Mouse (Mus musculus) midbrain, embryonic 15.5 days (tissue): ENCODE data around the gene Lrrk1. TPM values are rescaled to one million over a fixed set of nuclear protein-coding genes. Genes with fewer than 3 reads are reported as not detected.

Experiments used
- ATAC-seq: fragments of 200-750 bp; cut with Nextera tagmentation; replicated peaks from 2 replicates; pipeline ENCODE4 v1.8.0; 2017; ENCODE audit warnings: moderate TSS enrichment
- H3K27ac ChIP-seq: fragments of 300-500 bp; sonication (generic); 2 replicates; pipeline ENCODE4 v1.5.1; 2015; ENCODE audit warnings: mild to moderate bottlenecking, inconsistent platforms
- H3K27me3 ChIP-seq: fragments of 300-500 bp; sonication (generic); replicated peaks from 2 replicates; pipeline ENCODE4 v1.6.1; 2015; ENCODE audit warnings: inconsistent platforms
- H3K36me3 ChIP-seq: fragments of 300-500 bp; sonication (generic); replicated peaks from 2 replicates; pipeline ENCODE4 v1.6.1; 2015; ENCODE audit warnings: inconsistent platforms
- H3K4me1 ChIP-seq: fragments of 300-500 bp; sonication (generic); 2 replicates; pipeline ENCODE4 v1.6.1; 2015; ENCODE audit warnings: inconsistent platforms
- H3K4me2 ChIP-seq: fragments of 300-500 bp; sonication (generic); 2 replicates; pipeline ENCODE4 v1.6.1; 2015; ENCODE audit warnings: inconsistent platforms, mild to moderate bottlenecking, moderate library complexity
- H3K4me3 ChIP-seq: fragments of 300-500 bp; sonication (generic); 2 replicates; pipeline ENCODE4 v1.5.1; 2015; ENCODE audit warnings: mild to moderate bottlenecking, inconsistent platforms
- H3K9ac ChIP-seq: fragments of 300-500 bp; sonication (generic); 2 replicates; pipeline ENCODE4 v1.6.1; 2015; ENCODE audit warnings: mild to moderate bottlenecking, inconsistent platforms
- H3K9me3 ChIP-seq: fragments of 300-500 bp; sonication (generic); 2 replicates; pipeline ENCODE4 v1.6.1; 2016; ENCODE audit warnings: inconsistent platforms
- WGBS: fragments of 180-500 bp; shearing (Covaris S2); methylation state at CpG from one replicate; pipeline ENCODE4 v1.1.7; 2015; ENCODE audit warnings: mixed read lengths; 5-methylcytosine and 5-hydroxymethylcytosine counted together
- polyA plus RNA-seq: library from polyadenylated mRNA; unstranded; fragments of >200 nt; fragmentation: Nextera tagmentation; extraction: Ambion mirVana; gene quantifications from 2 replicates; pipeline ENCODE4 v1.2.1, GENCODE M21; 2015

Gene Lrrk1
- polyA plus RNA-seq, 1 experiment from 2014 or later, result 3.7 TPM

GRCm38 (mm10) chr7:66404802-66405201, 16.7 kb upstream of the Lrrk1 start:
- 82% methylated on average over 4 of the region's 4 CpGs for WGBS

GRCm38 (mm10) chr7:66404141-66404540, 16.0 kb upstream of the Lrrk1 start:
- H3K27ac ChIP-seq, result no peak overlapping the region
- no peak overlapping the region for H3K4me3 ChIP-seq
- H3K4me1 ChIP-seq, result no peaks in the 10 kb centered on the region
- no peak for ATAC-seq
- H3K9me3 ChIP-seq, result no peaks in the 10 kb centered on the region
- 84% methylated on average over 10 of the region's 10 CpGs for WGBS
- H3K9ac ChIP-seq, result no peak overlapping the region
- H3K4me2 ChIP-seq, result no peak overlapping the region
- H3K27me3 ChIP-seq, result no peaks in the 10 kb centered on the region
- no peaks in the 10 kb centered on the region for H3K36me3 ChIP-seq

More at GRCm38 (mm10) chr7:66404802-66405201, 16.7 kb upstream of the Lrrk1 start:
- Histone ChIP-seq H3K36me3 (no peaks in the 10 kb centered on the region), H3K27ac (no peak overlapping the region), H3K4me3 (no peak overlapping the region), H3K4me1 (no peaks in the 10 kb centered on the region), H3K9ac (no peak overlapping the region), H3K9me3 (no peaks in the 10 kb centered on the region), H3K4me2 (no peak overlapping the region), H3K27me3 (no peaks in the 10 kb centered on the region)
- no peak for ATAC-seq

GRCm38 (mm10) chr7:66402876-66403275, 14.7 kb upstream of the Lrrk1 start:
- Histone ChIP-seq H3K27me3 (no peaks in the 10 kb centered on the region), H3K4me3 (no peak overlapping the region), H3K27ac (no peak overlapping the region), H3K9ac (no peak overlapping the region), H3K4me2 (no peak overlapping the region), H3K36me3 (no peaks in the 10 kb centered on the region), H3K9me3 (no peaks in the 10 kb centered on the region), H3K4me1 (no peaks in the 10 kb centered on the region)
- no peak for ATAC-seq
- 88% methylated on average over 5 of the region's 5 CpGs for WGBS

- WGBS, result 45% methylated on average over 8 of the region's 8 CpGs
- Histone ChIP-seq H3K4me3 (no peak overlapping the region), H3K27ac (no peak overlapping the region), H3K36me3 (no peaks in the 10 kb centered on the region), H3K4me2 (no peak overlapping the region), H3K9ac (no peak overlapping the region), H3K27me3 (no peaks in the 10 kb centered on the region), H3K9me3 (no peaks in the 10 kb centered on the region), H3K4me1 (no peaks in the 10 kb centered on the region)
- ATAC-seq, result no peak
Measured at GRCm38 (mm10) chr7:66401605-66402004, 13.5 kb upstream of the Lrrk1 start.

- 33% methylated on average over 3 of the region's 3 CpGs for WGBS
- Histone ChIP-seq H3K9ac (no peak overlapping the region), H3K4me1 (no peaks in the 10 kb centered on the region), H3K9me3 (no peaks in the 10 kb centered on the region), H3K4me2 (no peak overlapping the region), H3K27ac (no peak overlapping the region), H3K4me3 (no peak overlapping the region), H3K36me3 (no peaks in the 10 kb centered on the region), H3K27me3 (no peaks in the 10 kb centered on the region)
- ATAC-seq, result no peak
Measured at GRCm38 (mm10) chr7:66397288-66397687, 9.1 kb upstream of the Lrrk1 start.

GRCm38 (mm10) chr7:66388621-66389532, 727 bp upstream of the Lrrk1 start:
- ATAC-seq, result peak; percentile 90
- Histone ChIP-seq H3K4me2 (peak overlapping the region; percentile 99), H3K9me3 (no peaks in the 10 kb centered on the region), H3K9ac (no peak overlapping the region), H3K4me3 (peak overlapping the region; percentile 49), H3K27ac (no peak overlapping the region), H3K27me3 (peaks cover 17% of the 10 kb centered on the region; the same call in 1 of the 2 replicates), H3K4me1 (peaks cover 19% of the 10 kb centered on the region), H3K36me3 (no peaks in the 10 kb centered on the region)
- 9% methylated on average over 28 of the region's 28 CpGs for WGBS

- WGBS, result 2% methylated on average over 13 of the region's 13 CpGs
- peak overlapping the region; percentile 50; the same call in 1 of the 2 replicates for H3K9ac ChIP-seq
- no peak for ATAC-seq
Measured at GRCm38 (mm10) chr7:66387419-66387812, 734 bp downstream of the Lrrk1 start.

GRCm38 (mm10) chr7:66386411-66386810, 1.7 kb downstream of the Lrrk1 start:
- Histone ChIP-seq H3K4me1 (peaks cover 19% of the 10 kb centered on the region), H3K9ac (no peak overlapping the region), H3K9me3 (no peaks in the 10 kb centered on the region), H3K4me2 (no peak overlapping the region), H3K27ac (no peak overlapping the region), H3K4me3 (no peak overlapping the region), H3K36me3 (no peaks in the 10 kb centered on the region), H3K27me3 (peaks cover 17% of the 10 kb centered on the region; the same call in 1 of the 2 replicates)
- WGBS, result 95% methylated on average over 6 of the region's 6 CpGs
- no peak for ATAC-seq

More at GRCm38 (mm10) chr7:66387419-66387812, 734 bp downstream of the Lrrk1 start:
- Histone ChIP-seq H3K27ac (no peak overlapping the region), H3K4me1 (peaks cover 19% of the 10 kb centered on the region), H3K36me3 (no peaks in the 10 kb centered on the region), H3K9me3 (no peaks in the 10 kb centered on the region), H3K4me3 (peak overlapping the region; percentile 49), H3K27me3 (peaks cover 17% of the 10 kb centered on the region; the same call in 1 of the 2 replicates), H3K4me2 (peak overlapping the region; percentile 99)

GRCm38 (mm10) chr7:66385826-66386225, 2.3 kb downstream of the Lrrk1 start:
- WGBS, result 85% methylated on average over 7 of the region's 12 CpGs
- H3K4me3 ChIP-seq, result no peak overlapping the region
- peaks cover 19% of the 10 kb centered on the region for H3K4me1 ChIP-seq
- no peak for ATAC-seq
- no peaks in the 10 kb centered on the region for H3K9me3 ChIP-seq
- no peak overlapping the region for H3K9ac ChIP-seq
- no peak overlapping the region for H3K27ac ChIP-seq
- H3K27me3 ChIP-seq, result peaks cover 17% of the 10 kb centered on the region; the same call in 1 of the 2 replicates
- no peaks in the 10 kb centered on the region for H3K36me3 ChIP-seq
- no peak overlapping the region for H3K4me2 ChIP-seq

GRCm38 (mm10) chr7:66384891-66385290, 3.3 kb downstream of the Lrrk1 start:
- Histone ChIP-seq H3K9me3 (no peaks in the 10 kb centered on the region), H3K4me2 (no peak overlapping the region), H3K4me3 (no peak overlapping the region), H3K27ac (no peak overlapping the region), H3K27me3 (peaks cover 17% of the 10 kb centered on the region; the same call in 1 of the 2 replicates), H3K36me3 (no peaks in the 10 kb centered on the region), H3K9ac (no peak overlapping the region), H3K4me1 (peaks cover 19% of the 10 kb centered on the region)
- 94% methylated on average over 8 of the region's 8 CpGs for WGBS
- no peak for ATAC-seq

- WGBS, result 83% methylated on average over 5 of the region's 5 CpGs
- Histone ChIP-seq H3K4me2 (no peak overlapping the region), H3K36me3 (no peaks in the 10 kb centered on the region)
Measured at GRCm38 (mm10) chr7:66384213-66384612, 3.9 kb downstream of the Lrrk1 start.

GRCm38 (mm10) chr7:66376560-66376959, 11.6 kb downstream of the Lrrk1 start:
- Histone ChIP-seq H3K36me3 (no peaks in the 10 kb centered on the region), H3K27ac (no peak overlapping the region), H3K9me3 (no peaks in the 10 kb centered on the region), H3K9ac (no peak overlapping the region), H3K4me1 (no peaks in the 10 kb centered on the region), H3K4me2 (no peak overlapping the region), H3K27me3 (no peaks in the 10 kb centered on the region), H3K4me3 (no peak overlapping the region)
- WGBS, result 85% methylated on average over 10 of the region's 10 CpGs
- ATAC-seq, result no peak

More at GRCm38 (mm10) chr7:66384213-66384612, 3.9 kb downstream of the Lrrk1 start:
- no peak overlapping the region for H3K27ac ChIP-seq
- H3K4me3 ChIP-seq, result no peak overlapping the region
- H3K27me3 ChIP-seq, result peaks cover 17% of the 10 kb centered on the region; the same call in 1 of the 2 replicates
- no peak overlapping the region for H3K9ac ChIP-seq
- H3K4me1 ChIP-seq, result peaks cover 19% of the 10 kb centered on the region
- no peak for ATAC-seq
- H3K9me3 ChIP-seq, result no peaks in the 10 kb centered on the region
